Mouse (Mus musculus): Measurements from ENCODE around the gene Zfp865.

Gene Zfp865

DNA sequence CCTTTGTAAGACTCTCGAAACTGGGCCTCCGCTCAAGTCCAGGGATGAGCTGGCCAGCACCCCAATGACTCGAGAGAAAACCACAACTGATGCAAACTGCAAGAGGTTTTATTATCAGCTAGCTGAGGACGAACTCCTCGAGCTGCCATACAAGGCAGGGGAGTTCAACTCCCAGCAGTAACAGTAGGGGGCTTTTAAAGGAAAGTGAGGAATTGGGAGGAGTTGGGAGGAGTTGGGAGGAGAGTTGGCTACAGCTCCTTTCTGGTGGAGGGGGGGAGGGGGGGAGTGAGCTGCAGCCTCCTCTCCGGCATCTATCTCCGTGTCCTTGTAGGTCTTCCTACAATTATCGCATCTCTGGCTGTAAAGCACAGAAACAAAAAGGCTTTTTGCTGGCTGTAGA is 17.3 kb upstream of the Zfp865 start:
- CTCF ChIA-PET = interaction anchor here in 2 of 4 experiments (0.6 to 1.1 kb wide), 2 partner anchors 27 to 39 kb away, joined by 3 read pairs; partner anchors contain the start of gene Sbk2 (in 1 of the 2)
- POLR2A ChIA-PET = interaction anchor here in 2 of 4 experiments (0.6 to 5.2 kb wide), 9 partner anchors 11 to 525 kb away, joined by 3 to 83 read pairs (median 4); partner anchors contain the start of genes Ccdc106 (in 2 of the 2), Fiz1 (in 2 of the 2), Gm44973 (in 2 of the 2) and Zfp524 (in 2 of the 2)

GRCm38 (mm10) chr7:5008229-5008628 is 11.9 kb upstream of the Zfp865 start:
- ChIA-PET CTCF (interaction anchor here in 3 of 4 experiments (0.6 to 3.8 kb wide), 12 partner anchors 8 to 484 kb away, joined by 3 to 22 read pairs (median 4); partner anchors contain the start of genes Sbk2 (in 1 of the 3), Tnni3 (in 1 of the 3) and Zfp580 (in 1 of the 3)), POLR2A (interaction anchor here (0.7 to 16.6 kb wide), 18 partner anchors 10 to 255 kb away, joined by 3 to 280 read pairs (median 6); partner anchors contain the start of genes Rpl28 (in 2 of the 4), U2af2 (in 2 of the 4), Zfp579 (in 2 of the 4) and 4632433K11Rik (in 1 of the 4))

GRCm38 (mm10) chr7:5012681-5013513 is 7.3 kb upstream of the Zfp865 start:
- POLR2A ChIA-PET = interaction anchor here in 3 of 4 experiments (0.5 to 16.6 kb wide), 83 partner anchors 8 to 1779 kb away, joined by 3 to 280 read pairs (median 7); partner anchors contain the start of genes Sbk2 (in 3 of the 3), U2af2 (in 3 of the 3), Ube2s (in 3 of the 3) and 4632433K11Rik (in 2 of the 3)
- CTCF ChIA-PET = interaction anchor here in 3 of 4 experiments (0.5 to 3.7 kb wide), 9 partner anchors 13 to 389 kb away, joined by 3 to 24 read pairs (median 3); partner anchors contain the start of gene Sbk2 (in 1 of the 3)

DNA sequence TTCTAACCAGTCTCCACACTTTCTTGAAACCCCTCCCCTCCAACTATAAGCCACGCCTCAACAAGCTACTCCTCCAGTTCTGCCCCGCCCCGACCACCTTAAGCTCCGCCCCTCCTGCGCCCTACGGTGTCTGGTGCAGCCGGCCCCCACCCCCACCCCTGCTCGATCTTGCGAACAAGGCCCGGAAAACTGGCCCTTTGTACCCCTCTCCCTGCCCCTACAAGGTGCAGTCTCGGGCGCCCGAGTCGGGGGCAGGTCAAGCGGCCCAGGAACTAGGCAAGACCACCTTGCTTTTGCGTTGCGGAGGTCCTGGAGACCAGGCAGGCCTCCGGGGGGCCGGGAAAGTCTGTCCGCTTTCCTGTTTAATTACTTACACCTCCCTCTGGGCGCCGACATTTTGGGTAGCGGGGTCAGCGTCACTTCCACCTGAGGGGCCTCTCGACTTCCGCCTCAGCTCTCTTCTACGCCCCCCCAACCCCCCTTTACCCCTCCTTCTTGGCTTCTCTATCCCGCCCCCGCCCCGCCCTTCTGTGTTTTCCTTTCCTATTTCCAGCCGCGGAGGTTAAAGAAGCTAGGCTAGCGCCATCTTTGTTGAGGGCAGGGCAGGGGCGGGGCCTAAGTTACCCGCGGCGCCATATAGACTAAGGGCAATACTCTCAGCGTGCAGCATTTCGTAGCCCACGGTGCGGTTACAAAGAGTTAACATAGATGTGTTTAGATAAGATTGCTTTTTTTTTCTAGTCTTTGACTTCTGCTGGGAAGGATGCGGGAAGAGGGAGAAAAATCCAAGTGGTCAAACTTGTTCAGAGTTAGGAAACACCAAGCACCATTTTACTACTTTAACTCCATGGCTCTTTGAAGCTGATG is 5.7 kb upstream of the Zfp865 start, which contains the start of the genes Zfp524 and Fiz1:
TSS of gene Zfp524 (plus strand) at position 165 of the 867 bp plus-strand sequence.
TSS of gene Fiz1 (minus strand) at position 447 of the 867 bp plus-strand sequence.
- POLR2A ChIA-PET = interaction anchor here (0.6 to 16.6 kb wide), 161 partner anchors 8 to 1821 kb away, joined by 3 to 280 read pairs (median 5); partner anchors contain the start of genes U2af2 (in 4 of the 4), Zfp580 (in 4 of the 4), Rpl28 (in 3 of the 4) and Sbk2 (in 3 of the 4)
- CTCF ChIA-PET = interaction anchor here (0.6 to 3.7 kb wide), 24 partner anchors 8 to 1713 kb away, joined by 3 to 24 read pairs (median 3); partner anchors contain the start of genes Rasl2-9 (in 1 of the 4), Sbk2 (in 1 of the 4) and Zfp784 (in 1 of the 4)

GRCm38 (mm10) chr7:5015118-5016001 is 4.8 kb upstream of the Zfp865 start, which contains the start of gene Gm44973:
Gm44973 (plus strand) TSS chr7:5015496.
- ChIA-PET POLR2A (interaction anchor here (0.6 to 16.6 kb wide), 119 partner anchors 7 to 1821 kb away, joined by 3 to 280 read pairs (median 6); partner anchors contain the start of genes U2af2 (in 4 of the 4), Zfp580 (in 4 of the 4), Hspbp1 (in 3 of the 4) and Rpl28 (in 3 of the 4)), CTCF (interaction anchor here (0.5 to 3.7 kb wide), 18 partner anchors 7 to 1712 kb away, joined by 3 to 24 read pairs (median 4); partner anchors contain the start of genes Rasl2-9 (in 1 of the 4), Sbk2 (in 1 of the 4) and Zfp784 (in 1 of the 4))

DNA sequence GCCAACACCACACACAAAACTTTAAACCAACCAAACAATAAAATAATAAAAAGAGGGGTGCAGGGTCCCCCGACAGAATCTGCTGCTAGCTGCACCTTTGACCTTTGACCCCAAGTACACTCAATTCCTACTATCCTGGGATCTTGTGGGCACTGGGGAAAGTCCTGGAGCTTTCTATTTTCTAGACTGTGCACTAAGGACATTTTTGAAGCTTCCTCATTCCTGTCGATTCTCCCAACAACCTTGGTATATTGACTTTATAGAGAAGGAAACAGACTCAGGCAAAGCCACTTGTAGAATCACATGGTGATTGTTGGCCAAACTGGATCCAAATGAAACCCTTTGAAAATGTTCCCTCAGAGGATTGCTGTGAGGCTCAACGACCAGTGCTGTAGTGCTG is 4.1 kb upstream of the Zfp865 start:
- ChIA-PET CTCF (interaction anchor here in 1 of 4 experiments (1.4 to 3.7 kb wide), 3 partner anchors 15 to 45 kb away, joined by 4 to 24 read pairs (median 6); no protein-coding TSS in a partner anchor), POLR2A (interaction anchor here in 3 of 4 experiments (0.6 to 16.6 kb wide), 47 partner anchors 11 to 1725 kb away, joined by 3 to 280 read pairs (median 13); partner anchors contain the start of genes U2af2 (in 3 of the 3), Ube2s (in 3 of the 3), Zfp580 (in 3 of the 3) and Hspbp1 (in 2 of the 3))

DNA sequence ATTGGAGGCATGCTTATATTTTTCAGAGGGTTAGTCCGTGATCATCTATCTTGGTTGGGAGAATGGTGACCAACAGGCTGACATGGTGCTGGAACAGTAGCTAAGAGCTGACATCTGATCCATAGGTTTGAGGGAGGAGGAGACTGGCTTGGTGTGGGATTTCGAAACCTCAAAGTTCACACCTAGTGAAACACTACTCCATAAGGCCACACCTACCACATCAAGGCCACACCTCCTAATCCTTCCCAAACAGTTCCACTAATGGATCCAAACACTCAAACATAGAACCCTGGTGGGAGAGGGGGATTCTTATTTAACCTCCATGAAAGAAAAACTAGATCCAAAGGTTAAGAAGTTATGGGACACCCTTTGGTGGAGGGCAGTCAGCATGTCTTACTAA is 3.3 kb upstream of the Zfp865 start:
- ChIA-PET CTCF (interaction anchor here in 1 of 4 experiments (1.4 to 2.1 kb wide), 5 partner anchors 14 to 45 kb away, joined by 4 to 6 read pairs (median 4); partner anchors contain the start of gene U2af2), POLR2A (interaction anchor here in 3 of 4 experiments (0.7 to 16.6 kb wide), 25 partner anchors 11 to 332 kb away, joined by 3 to 280 read pairs (median 13); partner anchors contain the start of genes U2af2 (in 3 of the 3), Zfp784 (in 2 of the 3), 4632433K11Rik (in 1 of the 3) and Cox6b2 (in 1 of the 3))

DNA sequence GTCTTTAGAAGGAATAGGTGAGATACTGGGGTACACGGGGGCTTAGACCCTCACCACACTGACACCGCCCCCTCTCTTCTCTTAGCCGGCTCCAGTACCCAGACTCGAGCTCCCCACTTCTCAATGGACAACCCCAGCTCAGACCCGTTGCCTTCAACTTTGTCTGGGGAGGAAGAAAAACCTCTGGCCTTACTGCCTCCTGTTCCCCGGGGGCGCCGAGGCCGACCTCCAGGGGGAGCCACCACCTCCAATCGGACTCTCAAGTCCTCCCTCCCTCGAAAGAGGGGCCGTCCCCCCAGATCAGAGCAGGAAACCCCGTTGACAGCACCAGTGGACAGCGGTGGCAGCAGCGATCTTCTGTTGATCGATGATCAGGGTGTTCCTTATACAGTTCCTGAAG is 2.8 kb upstream of the Zfp865 start:
- ChIA-PET CTCF (interaction anchor here in 1 of 4 experiments (1.0 to 1.5 kb wide), 5 partner anchors 17 to 44 kb away, joined by 3 to 4 read pairs (median 4); partner anchors contain the start of gene U2af2), POLR2A (interaction anchor here in 3 of 4 experiments (0.7 to 16.6 kb wide), 18 partner anchors 8 to 1241 kb away, joined by 3 to 280 read pairs (median 52); partner anchors contain the start of genes U2af2 (in 2 of the 3), 4632433K11Rik (in 1 of the 3), Cox6b2 (in 1 of the 3) and Sbk2 (in 1 of the 3))

DNA sequence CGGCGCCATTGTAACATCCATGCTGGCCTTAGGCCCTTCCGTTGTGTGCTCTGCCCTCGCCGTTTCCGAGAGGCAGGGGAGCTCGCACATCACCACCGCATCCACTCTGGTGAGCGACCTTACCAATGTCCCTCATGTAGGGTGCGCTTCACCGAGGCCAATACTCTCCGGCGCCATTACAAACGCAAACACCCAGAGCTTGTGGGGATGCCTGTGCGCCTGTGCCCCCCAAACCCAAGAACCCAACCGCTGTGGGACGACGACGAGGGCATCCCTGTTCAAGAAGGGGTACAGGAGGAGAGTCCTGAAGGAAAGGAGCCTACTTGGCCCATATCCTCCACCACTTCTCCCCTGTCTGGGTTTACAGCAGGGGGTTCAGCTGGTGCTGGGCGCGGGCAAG is 2.2 kb upstream of the Zfp865 start:
- ChIA-PET POLR2A (interaction anchor here in 3 of 4 experiments (0.7 to 16.6 kb wide), 18 partner anchors 9 to 1241 kb away, joined by 3 to 280 read pairs (median 56); partner anchors contain the start of genes U2af2 (in 2 of the 3), Zfp784 (in 2 of the 3), 4632433K11Rik (in 1 of the 3) and Ppp1r12c (in 1 of the 3)), CTCF (interaction anchor here in 1 of 4 experiments (0.6 to 1.5 kb wide), 6 partner anchors 17 to 301 kb away, joined by 3 to 4 read pairs (median 4); partner anchors contain the start of gene U2af2)

GRCm38 (mm10) chr7:5019576-5019975 is 600 bp upstream of the Zfp865 start:
- ChIA-PET CTCF (interaction anchor here in 1 of 4 experiments (0.7 to 3.1 kb wide), 3 partner anchors 9 to 56 kb away, joined by 3 to 12 read pairs (median 3); partner anchors contain the start of gene Sbk2), POLR2A (interaction anchor here (0.6 to 16.6 kb wide), 38 partner anchors 8 to 1221 kb away, joined by 3 to 280 read pairs (median 5); partner anchors contain the start of genes Ube2s (in 3 of the 4), Zfp580 (in 3 of the 4), U2af2 (in 2 of the 4) and Zfp784 (in 2 of the 4))

DNA sequence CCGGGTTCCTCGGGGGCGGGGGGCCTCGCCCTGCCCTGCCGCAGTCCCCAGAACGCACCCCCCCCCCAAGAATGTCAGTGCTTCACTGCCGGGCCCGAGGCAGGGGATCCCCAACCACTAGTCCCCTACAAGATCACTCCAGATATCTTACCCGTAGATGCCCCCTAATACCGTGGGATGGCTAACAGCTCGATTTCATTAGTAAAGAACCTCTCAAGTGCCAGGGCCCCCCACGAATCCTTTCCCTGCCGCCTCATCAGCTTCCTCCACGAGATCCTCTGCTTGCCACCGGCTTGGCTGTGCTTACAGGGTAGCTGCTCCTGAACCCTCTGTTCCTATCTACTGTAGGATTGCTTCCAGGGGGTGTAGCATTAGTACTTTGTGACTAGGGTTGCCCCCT is 509 bp downstream of the Zfp865 start:
- ChIA-PET POLR2A (interaction anchor here in 3 of 4 experiments (0.6 to 16.6 kb wide), 28 partner anchors 5 to 575 kb away, joined by 3 to 280 read pairs (median 6); partner anchors contain the start of genes U2af2 (in 2 of the 3), Ube2s (in 2 of the 3), Zfp784 (in 2 of the 3) and 4632433K11Rik (in 1 of the 3)), CTCF (interaction anchor here in 1 of 4 experiments (3.1 kb wide), 1 partner anchor 40 kb away, joined by 12 read pairs; no protein-coding TSS in a partner anchor)

DNA sequence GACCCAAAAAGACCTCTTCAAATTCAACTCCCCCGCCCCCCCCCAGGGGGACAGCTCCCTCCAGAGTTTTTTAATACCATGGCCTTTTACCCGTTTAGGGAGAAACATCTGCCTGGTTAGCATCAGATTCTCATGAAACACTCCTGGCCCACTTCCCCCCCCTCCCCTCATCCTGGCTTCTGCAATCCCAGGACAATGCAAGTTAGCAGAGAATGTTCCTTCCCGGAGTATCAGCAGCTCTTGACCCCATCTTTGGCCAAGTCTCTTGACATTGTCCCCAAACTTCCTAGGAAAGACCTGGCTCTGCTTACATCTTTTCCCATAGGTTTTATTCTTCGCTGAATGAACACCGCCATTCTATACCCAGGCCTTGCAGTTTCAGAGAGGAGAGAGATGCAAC is 1.0 kb downstream of the Zfp865 start:
- POLR2A ChIA-PET = interaction anchor here in 3 of 4 experiments (0.6 to 16.6 kb wide), 23 partner anchors 6 to 576 kb away, joined by 3 to 280 read pairs (median 6); partner anchors contain the start of genes U2af2 (in 2 of the 3), Zfp784 (in 2 of the 3), 4632433K11Rik (in 1 of the 3) and Ccdc106 (in 1 of the 3)
- CTCF ChIA-PET = interaction anchor here in 1 of 4 experiments (0.6 to 3.1 kb wide), 2 partner anchors 11 to 40 kb away, joined by 4 to 12 read pairs; no protein-coding TSS in a partner anchor

- ChIA-PET POLR2A (interaction anchor here in 3 of 4 experiments (0.5 to 14.4 kb wide), 16 partner anchors 8 to 337 kb away, joined by 3 to 280 read pairs (median 9); partner anchors contain the start of genes Fiz1 (in 3 of the 3), Gm44973 (in 3 of the 3), Zfp524 (in 3 of the 3) and Ccdc106 (in 2 of the 3)), CTCF (interaction anchor here in 2 of 4 experiments (0.6 to 1.8 kb wide), 2 partner anchors 18 to 48 kb away, joined by 4 to 5 read pairs; no protein-coding TSS in a partner anchor)
Measured at GRCm38 (mm10) chr7:5029543-5029942, 9.4 kb downstream of the Zfp865 start.

DNA sequence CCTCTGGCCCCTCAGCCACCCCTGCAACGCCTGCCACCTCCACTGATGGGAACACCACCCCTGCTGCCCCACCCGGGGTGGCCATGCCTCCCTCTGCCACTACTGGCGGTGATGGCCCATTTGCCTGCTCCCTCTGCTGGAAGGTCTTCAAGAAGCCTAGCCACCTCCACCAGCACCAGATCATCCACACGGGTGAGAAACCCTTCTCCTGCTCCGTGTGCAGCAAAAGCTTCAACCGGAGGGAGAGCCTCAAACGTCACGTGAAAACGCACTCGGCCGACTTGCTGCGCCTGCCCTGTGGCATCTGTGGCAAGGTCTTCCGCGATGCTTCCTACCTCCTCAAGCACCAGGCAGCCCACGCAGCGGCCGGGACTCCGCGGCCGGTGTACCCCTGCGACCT is 9.8 kb downstream of the Zfp865 start:
- POLR2A ChIA-PET = interaction anchor here in 3 of 4 experiments (0.6 to 14.4 kb wide), 18 partner anchors 8 to 337 kb away, joined by 3 to 280 read pairs (median 8); partner anchors contain the start of genes Fiz1 (in 3 of the 3), Gm44973 (in 3 of the 3), Zfp524 (in 3 of the 3) and Ccdc106 (in 2 of the 3)
- CTCF ChIA-PET = interaction anchor here in 3 of 4 experiments (0.5 to 1.8 kb wide), 3 partner anchors 17 to 48 kb away, joined by 3 to 5 read pairs (median 4); no protein-coding TSS in a partner anchor

Measured in embryonic stem cell, embryonic (primary cell).